ENCODE assay signal across 10 mouse cellular contexts in the genomic region with DNA sequence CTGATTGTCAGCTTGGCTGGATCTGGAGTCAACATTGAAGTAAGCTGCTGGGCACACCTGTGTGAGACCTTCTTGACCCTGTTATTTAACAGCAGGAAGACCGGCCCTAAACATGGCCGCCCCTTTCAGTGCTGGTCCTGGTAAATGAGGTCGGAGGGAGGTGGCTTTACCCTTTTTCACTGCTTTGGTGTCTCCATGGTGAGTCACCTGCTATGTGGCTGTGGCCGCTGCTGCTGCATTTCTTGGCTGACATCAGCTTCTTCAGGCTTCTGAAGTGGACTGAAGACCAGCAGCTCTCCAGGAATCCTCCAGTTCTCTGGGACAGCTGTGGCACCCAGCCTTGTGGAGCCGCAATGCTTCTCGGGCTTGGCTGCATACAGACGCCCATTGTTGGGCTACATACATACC. TPM values are rescaled to one million over a fixed set of nuclear protein-coding genes. Genes with fewer than 3 reads are reported as not detected.
A peak's percentile ranks its signal among the peaks of the same experiment; 100 is the strongest.
DNase-seq lines count a peak whose midpoint lies in the region; TF ChIP-seq lines count a peak whose summit lies in the region.
"Had no signal": no experiment of that assay in that cellular context is flagged by ENCODE, and none has a peak within 500 bp of the region (broad histone marks: within the 10 kb centered on the region; RNA-seq: fewer than 3 reads in every experiment).

No protein-coding gene starts in this region.

- peaks cover 31% of the 10 kb centered on the region for H3K4me1 ChIP-seq in hindbrain, embryonic 10.5 days (replicated peaks)

- intact Hi-C loops in gastrocnemius, adult 2 months (cut with DNase I) = no loop called here

- WGBS in hindbrain, embryonic 10.5 days = 57% methylated on average over 7 of the region's 7 CpGs

- H3K27ac ChIP-seq in gastrocnemius, adult 2 months = peak overlapping the region; percentile 56
- peak overlapping the region; percentile 81 for H3K27ac ChIP-seq in hindbrain, embryonic 10.5 days

- H3ac ChIP-seq in C2C12 (ENCODE audit: control insufficient read depth, insufficient read length, low read depth) = no peak overlapping the region

- TF ChIP-seq CTCF in gastrocnemius, adult 2 months (IDR thresholded peaks at IDR 0.05) = no peak
- TF ChIP-seq CTCF in C2C12 (IDR thresholded peaks at IDR 0.05; ENCODE audit: control insufficient read depth, insufficient read depth, insufficient read length) = no peak

- H3K27me3 ChIP-seq in C2C12 (ENCODE audit: control insufficient read depth, insufficient read depth, insufficient read length) = no peaks in the 10 kb centered on the region
- H3K27me3 ChIP-seq in hindbrain, embryonic 10.5 days (ENCODE audit: insufficient read depth, poor library complexity, severe bottlenecking) = no peaks in the 10 kb centered on the region

- no peak overlapping the region for H3K4me3 ChIP-seq in gastrocnemius, adult 2 months
- no peak overlapping the region for H3K4me3 ChIP-seq in C2C12 (ENCODE audit: insufficient read depth, poor library complexity, severe bottlenecking)
- no peak overlapping the region for H3K4me3 ChIP-seq in hindbrain, embryonic 10.5 days
- H3K4me3 ChIP-seq: megakaryocyte, embryonic 14.5 days had no signal

- H3K79me3 ChIP-seq in C2C12 (ENCODE audit: low read depth) = no peaks in the 10 kb centered on the region

- no peaks in the 10 kb centered on the region for H3K36me3 ChIP-seq in C2C12 (ENCODE audit: control insufficient read depth, insufficient read depth)
- no peaks in the 10 kb centered on the region for H3K36me3 ChIP-seq in hindbrain, embryonic 10.5 days

- H3K79me2 ChIP-seq in C2C12 (ENCODE audit: control insufficient read depth, insufficient read depth) = no peaks in the 10 kb centered on the region

- DNase-seq in gastrocnemius, adult 2 months = no peak
- no peak for DNase-seq in gastrocnemius, adult 8-10 months (ENCODE audit: low spot score in 2 of 2)
- DNase-seq in hindbrain, embryonic 10.5 days (ENCODE audit: low spot score) = peak; percentile 30
- DNase-seq in lung, postnatal 10 days = peak; percentile 57
- no peak for DNase-seq in frontal cortex, postnatal 36 days (ENCODE audit: low spot score in 2 of 2)
- no peak for DNase-seq in testis, postnatal 14 days (ENCODE audit: low spot score)
- DNase-seq in adrenal gland, postnatal 36 days = no peak

- no peaks in the 10 kb centered on the region for H3K9me3 ChIP-seq in hindbrain, embryonic 10.5 days
- H3K9me3 ChIP-seq: megakaryocyte, embryonic 14.5 days had no signal

TF ChIP-seq in C2C12, 6 proteins besides CTCF, POLR2A, EP300 and RAD21:
- no peak for TF ChIP-seq CEBPB (IDR thresholded peaks at IDR 0.05; ENCODE audit: low read depth)
- TF ChIP-seq MYOD1 (IDR thresholded peaks at IDR 0.05; ENCODE audit: control insufficient read depth, insufficient read length, low read depth) = no peak
- no peak for TF ChIP-seq MYOG (IDR thresholded peaks at IDR 0.05; ENCODE audit: control insufficient read depth, extremely low read depth, insufficient read length)
- peak; percentile 41 for TF ChIP-seq MAX (IDR thresholded peaks at IDR 0.05)
- peak; percentile 81 for TF ChIP-seq FOSL1 (IDR thresholded peaks at IDR 0.05; ENCODE audit: insufficient read depth, low read length, poor library complexity, severe bottlenecking)

RNA-seq across cellular contexts. Expression of a gene that starts 8.2 kb away (rescaled TPM):
- 10 to 100 TPM; 43.1 to 45.7 TPM for total RNA-seq in gastrocnemius, adult 2 months (2021)
- 10 to 100 TPM; 41.8 to 44.9 (median 43.5) TPM for total RNA-seq in gastrocnemius, adult 8-10 months (2022)
- polyA plus RNA-seq in C2C12 (2012; fragmentation: generic; extraction: Trizol) = 71.2 TPM
- polyA plus RNA-seq in hindbrain, embryonic 10.5 days (2016; fragmentation: Nextera tagmentation; extraction: Ambion mirVana) = 51.1 and 60.7 TPM in 2 replicates
- total RNA-seq in adrenal gland, postnatal 36 days (2021) = 10 to 100 TPM; 56.0 to 57.3 TPM

RNA-seq across cellular contexts. Expression of a gene that starts 13.5 kb away (rescaled TPM):
- total RNA-seq in gastrocnemius, adult 2 months (2021) = not detected
- total RNA-seq in gastrocnemius, adult 8-10 months (2022) = not detected
- polyA plus RNA-seq in C2C12 (2012; fragmentation: generic; extraction: Trizol) = 1.3 TPM
- polyA plus RNA-seq in hindbrain, embryonic 10.5 days (2016; fragmentation: Nextera tagmentation; extraction: Ambion mirVana) = not detected in 2 replicates
- under 1 TPM; 0.53 to 0.56 TPM for total RNA-seq in adrenal gland, postnatal 36 days (2021)

RNA-seq across cellular contexts. Expression of a gene that starts 26.4 kb away (rescaled TPM):
- total RNA-seq in gastrocnemius, adult 2 months (2021) = 1 to 10 TPM; 8.5 to 10.0 TPM
- 1 to 10 TPM; 4.1 to 7.3 (median 6.2) TPM for total RNA-seq in gastrocnemius, adult 8-10 months (2022)
- polyA plus RNA-seq in C2C12 (2012; fragmentation: generic; extraction: Trizol) = 55.2 TPM
- 19.2 and 19.4 TPM in 2 replicates for polyA plus RNA-seq in hindbrain, embryonic 10.5 days (2016; fragmentation: Nextera tagmentation; extraction: Ambion mirVana)
- 10 to 100 TPM; 36.8 to 52.6 TPM for total RNA-seq in adrenal gland, postnatal 36 days (2021)

RNA-seq across cellular contexts. Expression of a gene that starts 30.6 kb away (rescaled TPM):
- total RNA-seq in gastrocnemius, adult 2 months (2021) = under 1 TPM in 1 of 2 experiments, not detected in 1; 0.13 TPM
- total RNA-seq in gastrocnemius, adult 8-10 months (2022) = not detected
- 0.07 TPM for polyA plus RNA-seq in C2C12 (2012; fragmentation: generic; extraction: Trizol)
- polyA plus RNA-seq in hindbrain, embryonic 10.5 days (2016; fragmentation: Nextera tagmentation; extraction: Ambion mirVana) = 0.29 and 0.38 TPM in 2 replicates
- total RNA-seq in adrenal gland, postnatal 36 days (2021) = not detected
- polyA plus RNA-seq: gonadal fat pad, adult 2 months had no signal

RNA-seq across cellular contexts. Expression of a gene that starts 30.7 kb away (rescaled TPM):
- 1 to 10 TPM; 1.4 to 2.0 TPM for total RNA-seq in gastrocnemius, adult 2 months (2021)
- total RNA-seq in gastrocnemius, adult 8-10 months (2022) = 1 to 10 TPM in 2 of 4 experiments, under 1 TPM in 2; 0.80 to 1.7 (median 1.2) TPM
- 23.4 TPM for polyA plus RNA-seq in C2C12 (2012; fragmentation: generic; extraction: Trizol)
- 23.8 and 24.7 TPM in 2 replicates for polyA plus RNA-seq in hindbrain, embryonic 10.5 days (2016; fragmentation: Nextera tagmentation; extraction: Ambion mirVana)
- 1 to 10 TPM; 7.2 to 8.5 TPM for total RNA-seq in adrenal gland, postnatal 36 days (2021)

Comparison
In these comparisons a context has a peak if more than half of its experiments do, and no peak if none do; other contexts are left out.
1. DNase-seq: peak in hindbrain, embryonic 10.5 days (single experiment) and lung, postnatal 10 days (single experiment); none in gastrocnemius, adult 2 months (single experiment), gastrocnemius, adult 8-10 months (0 of 2), frontal cortex, postnatal 36 days (0 of 2), testis, postnatal 14 days (single experiment) and adrenal gland, postnatal 36 days (0 of 2).